Mouse (Mus musculus) 3134 (cell line): ENCODE data around the gene 3110070M22Rik.
"Not testable (repeated sequence)": the region's sequence is repeated elsewhere in the genome, so short reads cannot be mapped to it uniquely, and the experiment has no call there.

Source experiments
- DNase-seq: peaks from one replicate; pipeline ENCODE4 v3.0.0-alpha.2; 2011; ENCODE audit warnings: low spot score; ENCODE audit not compliant: insufficient read length; ENCODE audit errors: extremely low read depth

Gene 3110070M22Rik

GRCm38 (mm10) chr13:119487880-119488580 is at the start of gene 3110070M22Rik, which contains the start of gene Tmem267:
TSS of gene 3110070M22Rik (minus strand) at chr13:119488383.
TSS of gene Tmem267 (plus strand) at chr13:119488039.
- DNase-seq, result peak; percentile 80

- DNase-seq, result not testable (repeated sequence)
Measured at GRCm38 (mm10) chr13:119494938-119495337, 6.8 kb upstream of the 3110070M22Rik start.

- not testable (repeated sequence) for DNase-seq
Measured at GRCm38 (mm10) chr13:119492083-119492482, 3.9 kb upstream of the 3110070M22Rik start.

GRCm38 (mm10) chr13:119487354-119487753 is 829 bp downstream of the 3110070M22Rik start:
- no peak for DNase-seq

GRCm38 (mm10) chr13:119477789-119478188 is 10.4 kb downstream of the 3110070M22Rik start:
- DNase-seq, result no peak

- no peak for DNase-seq
Measured at GRCm38 (mm10) chr13:119476631-119477030, 11.6 kb downstream of the 3110070M22Rik start.

GRCm38 (mm10) chr13:119462596-119463560 is 25.3 kb downstream of the 3110070M22Rik start, which contains the start of gene 4833420G17Rik:
TSS of gene 4833420G17Rik (plus strand) at chr13:119462768.
- DNase-seq, result peak; percentile 78

- DNase-seq, result no peak
Measured at GRCm38 (mm10) chr13:119461900-119462595, 26.1 kb downstream of the 3110070M22Rik start.

GRCm38 (mm10) chr13:119456342-119456741 is 31.8 kb downstream of the 3110070M22Rik start:
- DNase-seq, result no peak

GRCm38 (mm10) chr13:119455082-119455481 is 33.1 kb downstream of the 3110070M22Rik start:
- no peak for DNase-seq

- DNase-seq, result no peak
Measured at GRCm38 (mm10) chr13:119453563-119453962, 34.6 kb downstream of the 3110070M22Rik start.

GRCm38 (mm10) chr13:119442244-119442643 is 45.9 kb downstream of the 3110070M22Rik start:
- no peak for DNase-seq
